Mouse (Mus musculus) cortical plate, adult 2 months (tissue): ENCODE measurements around the gene Zfp523.

ENCODE experiments used
- CTCF ChIP-seq: fragments of 200-500 bp; IDR thresholded peaks from 2 replicates; pipeline ENCODE4 v1.5.1; 2011; ENCODE audit warnings: mild to moderate bottlenecking, control low read depth, low read length; ENCODE audit not compliant: insufficient read depth; ENCODE audit errors: extremely low read depth
- POLR2A ChIP-seq: fragments of 200-500 bp; IDR thresholded peaks from 2 replicates; pipeline ENCODE4 v1.6.1; 2011; ENCODE audit warnings: mild to moderate bottlenecking, low read length, control low read depth; ENCODE audit not compliant: insufficient read depth; ENCODE audit errors: extremely low read depth

GRCm38 (mm10) chr17:28161310-28161881 is 15.5 kb upstream of the Zfp523 start:
- no peak for TF ChIP-seq POLR2A
- TF ChIP-seq CTCF: no peak
